Mouse (Mus musculus): ENCODE data around the gene Arhgef12. TPM values are rescaled to one million over a fixed set of nuclear protein-coding genes. Genes with fewer than 3 reads are reported as not detected.
A peak's percentile ranks its signal among the peaks of the same experiment; 100 is the strongest.

Arhgef12 gene
- polyA plus RNA-seq, 1 experiment from 2014 or later: 19.9 TPM

- H3K4me2 ChIP-seq: peak overlapping the region; percentile 60
- H3K27me3 ChIP-seq: no peaks in the 10 kb centered on the region
- 86% methylated on average over 3 of the region's 3 CpGs for WGBS
- no peaks in the 10 kb centered on the region for H3K36me3 ChIP-seq
- no peak for ATAC-seq (ENCODE audit: low read depth)
- H3K4me3 ChIP-seq: 0 out of 2 replicates have a peak overlapping the region, but pooled peaks have one; percentile 12
- no peak overlapping the region for H3K27ac ChIP-seq (replicated peaks)
- peaks cover 49% of the 10 kb centered on the region for H3K4me1 ChIP-seq (replicated peaks)
- no peaks in the 10 kb centered on the region for H3K9me3 ChIP-seq
- no peak overlapping the region for H3K9ac ChIP-seq
Observed at GRCm38 (mm10) chr9:43067896-43068295, 39.1 kb downstream of the Arhgef12 start.

GRCm38 (mm10) chr9:43065231-43065630 is 41.8 kb downstream of the Arhgef12 start:
- Histone ChIP-seq H3K9ac (no peak overlapping the region), H3K27me3 (no peaks in the 10 kb centered on the region), H3K36me3 (no peaks in the 10 kb centered on the region), H3K4me2 (no peak overlapping the region), H3K9me3 (no peaks in the 10 kb centered on the region), H3K27ac (replicated peaks) (no peak overlapping the region), H3K4me3 (no peak overlapping the region), H3K4me1 (replicated peaks) (peaks cover 57% of the 10 kb centered on the region)
- 79% methylated on average over 4 of the region's 4 CpGs for WGBS
- no peak for ATAC-seq (ENCODE audit: low read depth)

- Histone ChIP-seq H3K4me3 (no peak overlapping the region), H3K4me1 (replicated peaks) (peaks cover 30% of the 10 kb centered on the region), H3K27ac (replicated peaks) (no peak overlapping the region), H3K4me2 (no peak overlapping the region), H3K9ac (no peak overlapping the region), H3K27me3 (no peaks in the 10 kb centered on the region), H3K36me3 (no peaks in the 10 kb centered on the region), H3K9me3 (no peaks in the 10 kb centered on the region)
- no peak for ATAC-seq (ENCODE audit: low read depth)
- WGBS: 78% methylated on average over 1 of the region's 1 CpGs
Observed at GRCm38 (mm10) chr9:43061545-43061944, 45.5 kb downstream of the Arhgef12 start.

GRCm38 (mm10) chr9:43050391-43050790 is 56.6 kb downstream of the Arhgef12 start:
- Histone ChIP-seq H3K4me3 (no peak overlapping the region), H3K4me1 (replicated peaks) (peaks cover 11% of the 10 kb centered on the region), H3K4me2 (no peak overlapping the region), H3K9me3 (no peaks in the 10 kb centered on the region), H3K27me3 (no peaks in the 10 kb centered on the region), H3K27ac (replicated peaks) (no peak overlapping the region), H3K36me3 (peaks cover 4% of the 10 kb centered on the region; the same call in 1 of the 2 replicates), H3K9ac (no peak overlapping the region)
- WGBS: 86% methylated on average over 2 of the region's 2 CpGs
- ATAC-seq (ENCODE audit: low read depth): no peak

GRCm38 (mm10) chr9:43044481-43044880 is 62.6 kb downstream of the Arhgef12 start:
- H3K9ac ChIP-seq: no peak overlapping the region

GRCm38 (mm10) chr9:43038466-43038865 is 68.6 kb downstream of the Arhgef12 start:
- Histone ChIP-seq H3K4me1 (replicated peaks) (0 out of 2 replicates have a peak, but pooled peaks cover 3% of the 10 kb centered on the region), H3K27ac (replicated peaks) (no peak overlapping the region), H3K27me3 (no peaks in the 10 kb centered on the region), H3K36me3 (peaks cover 21% of the 10 kb centered on the region), H3K9me3 (no peaks in the 10 kb centered on the region), H3K9ac (no peak overlapping the region), H3K4me3 (no peak overlapping the region), H3K4me2 (no peak overlapping the region)
- ATAC-seq (ENCODE audit: low read depth): no peak
- WGBS: 85% methylated on average over 8 of the region's 8 CpGs

More at GRCm38 (mm10) chr9:43044481-43044880, 62.6 kb downstream of the Arhgef12 start:
- Histone ChIP-seq H3K36me3 (peaks cover 21% of the 10 kb centered on the region), H3K27me3 (no peaks in the 10 kb centered on the region), H3K9me3 (no peaks in the 10 kb centered on the region), H3K27ac (replicated peaks) (no peak overlapping the region), H3K4me2 (no peak overlapping the region), H3K4me1 (replicated peaks) (peaks cover 11% of the 10 kb centered on the region), H3K4me3 (no peak overlapping the region)
- no peak for ATAC-seq (ENCODE audit: low read depth)

- Histone ChIP-seq H3K4me3 (no peak overlapping the region), H3K27ac (replicated peaks) (no peak overlapping the region), H3K4me1 (replicated peaks) (0 out of 2 replicates have a peak, but pooled peaks cover 3% of the 10 kb centered on the region), H3K4me2 (no peak overlapping the region), H3K27me3 (no peaks in the 10 kb centered on the region), H3K9ac (no peak overlapping the region), H3K36me3 (0 out of 2 replicates have a peak, but pooled peaks cover 2% of the 10 kb centered on the region), H3K9me3 (no peaks in the 10 kb centered on the region)
- 65% methylated on average over 4 of the region's 4 CpGs for WGBS
- ATAC-seq (ENCODE audit: low read depth): no peak
Observed at GRCm38 (mm10) chr9:43035208-43035607, 71.8 kb downstream of the Arhgef12 start.

- Histone ChIP-seq H3K4me2 (no peak overlapping the region), H3K36me3 (no peaks in the 10 kb centered on the region), H3K4me1 (replicated peaks) (0 out of 2 replicates have a peak, but pooled peaks cover 3% of the 10 kb centered on the region), H3K27me3 (no peaks in the 10 kb centered on the region), H3K27ac (replicated peaks) (no peak overlapping the region), H3K4me3 (no peak overlapping the region), H3K9ac (no peak overlapping the region), H3K9me3 (no peaks in the 10 kb centered on the region)
- no peak for ATAC-seq (ENCODE audit: low read depth)
Observed at GRCm38 (mm10) chr9:43034273-43034672, 72.8 kb downstream of the Arhgef12 start.

- Histone ChIP-seq H3K27ac (replicated peaks) (no peak overlapping the region), H3K4me2 (no peak overlapping the region), H3K4me3 (no peak overlapping the region), H3K4me1 (replicated peaks) (no peaks in the 10 kb centered on the region), H3K9ac (no peak overlapping the region), H3K36me3 (peaks cover 24% of the 10 kb centered on the region), H3K27me3 (no peaks in the 10 kb centered on the region), H3K9me3 (no peaks in the 10 kb centered on the region)
- no peak for ATAC-seq (ENCODE audit: low read depth)
- 89% methylated on average over 5 of the region's 5 CpGs for WGBS
Observed at GRCm38 (mm10) chr9:43027757-43028156, 79.3 kb downstream of the Arhgef12 start.

GRCm38 (mm10) chr9:43021515-43022251 is 85.4 kb downstream of the Arhgef12 start:
- Histone ChIP-seq H3K9me3 (no peaks in the 10 kb centered on the region), H3K4me1 (replicated peaks) (no peaks in the 10 kb centered on the region), H3K27me3 (no peaks in the 10 kb centered on the region), H3K4me3 (no peak overlapping the region), H3K9ac (no peak overlapping the region), H3K27ac (replicated peaks) (no peak overlapping the region), H3K4me2 (no peak overlapping the region), H3K36me3 (peaks cover 54% of the 10 kb centered on the region)
- ATAC-seq (ENCODE audit: low read depth): no peak
- 82% methylated on average over 5 of the region's 5 CpGs for WGBS

GRCm38 (mm10) chr9:43019656-43020055 is 87.4 kb downstream of the Arhgef12 start:
- H3K4me2 ChIP-seq: no peak overlapping the region
- no peaks in the 10 kb centered on the region for H3K9me3 ChIP-seq
- no peak overlapping the region for H3K27ac ChIP-seq (replicated peaks)
- no peaks in the 10 kb centered on the region for H3K27me3 ChIP-seq
- no peak overlapping the region for H3K9ac ChIP-seq
- H3K36me3 ChIP-seq: peaks cover 58% of the 10 kb centered on the region
- no peak for ATAC-seq (ENCODE audit: low read depth)
- WGBS: 92% methylated on average over 9 of the region's 9 CpGs
- H3K4me1 ChIP-seq (replicated peaks): no peaks in the 10 kb centered on the region
- H3K4me3 ChIP-seq: no peak overlapping the region

- Histone ChIP-seq H3K36me3 (peaks cover 53% of the 10 kb centered on the region), H3K27ac (replicated peaks) (no peak overlapping the region), H3K27me3 (no peaks in the 10 kb centered on the region), H3K4me1 (replicated peaks) (no peaks in the 10 kb centered on the region), H3K9me3 (no peaks in the 10 kb centered on the region), H3K4me2 (no peak overlapping the region), H3K4me3 (no peak overlapping the region), H3K9ac (no peak overlapping the region)
- WGBS: 95% methylated on average over 5 of the region's 5 CpGs
- no peak for ATAC-seq (ENCODE audit: low read depth)
Observed at GRCm38 (mm10) chr9:43015786-43016185, 91.3 kb downstream of the Arhgef12 start.

- Histone ChIP-seq H3K4me1 (replicated peaks) (no peaks in the 10 kb centered on the region), H3K27me3 (no peaks in the 10 kb centered on the region), H3K9me3 (no peaks in the 10 kb centered on the region), H3K4me3 (no peak overlapping the region), H3K36me3 (peaks cover 50% of the 10 kb centered on the region), H3K27ac (replicated peaks) (no peak overlapping the region), H3K4me2 (no peak overlapping the region), H3K9ac (no peak overlapping the region)
- no peak for ATAC-seq (ENCODE audit: low read depth)
- WGBS: 93% methylated on average over 2 of the region's 2 CpGs
Observed at GRCm38 (mm10) chr9:43015366-43015765, 91.7 kb downstream of the Arhgef12 start.
